Mouse (Mus musculus): ENCODE results near the gene Rasl10b. TPM values are rescaled to one million over a fixed set of nuclear protein-coding genes. Genes with fewer than 3 reads are reported as not detected.

Gene Rasl10b
- total and polyA plus RNA-seq, 2 experiments, result 0.12 to 0.18 TPM

DNA sequence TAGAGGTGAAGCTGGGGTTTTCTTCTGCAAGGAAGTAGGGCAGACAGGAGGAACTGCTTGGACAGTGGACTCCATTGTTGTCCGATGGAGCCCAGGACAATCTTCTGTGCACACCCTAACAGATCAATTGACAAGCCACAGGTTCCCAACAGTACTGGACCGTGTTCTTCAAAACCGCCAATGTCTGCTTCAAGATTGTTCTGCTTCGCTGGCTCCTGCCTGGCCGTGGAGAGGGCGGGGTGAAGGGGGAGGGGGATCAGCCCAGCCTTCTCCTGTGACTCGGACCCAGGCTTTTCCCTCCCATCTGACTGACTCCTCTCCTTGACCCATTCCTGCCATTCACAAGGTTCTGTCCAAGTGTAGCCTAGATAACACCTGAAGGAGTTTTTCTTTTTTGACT, 48.3 kb downstream of the Rasl10b start:
- Histone ChIP-seq H3K27me3 (ENCODE audit: control insufficient read depth, insufficient read depth, low read length) (no peaks in the 10 kb centered on the region), H3K9ac (ENCODE audit: low read depth, low read length) (no peak overlapping the region), H3K4me3 (ENCODE audit: insufficient read depth, low read depth, low read length) (no peak overlapping the region), H3K36me3 (ENCODE audit: control insufficient read depth, insufficient read depth, low read length) (no peaks in the 10 kb centered on the region), H3K27ac (replicated peaks; ENCODE audit: insufficient read depth, low read depth, low read length) (no peak overlapping the region), H3K4me1 (ENCODE audit: control insufficient read depth, insufficient read depth, low read length) (no peaks in the 10 kb centered on the region), H3K79me2 (ENCODE audit: control insufficient read depth, insufficient read depth, low read length) (no peaks in the 10 kb centered on the region)
- TF ChIP-seq POLR2A (IDR thresholded peaks at IDR 0.05; ENCODE audit: extremely low read depth, insufficient read depth, low read length) (no peak), CTCF (IDR thresholded peaks at IDR 0.05; ENCODE audit: low read depth, low read length) (no peak)
- 71% methylated on average over 7 of the region's 7 CpGs for WGBS
- DNase-seq (ENCODE audit: extremely low read depth, low read depth, low spot score), result no peak

DNA sequence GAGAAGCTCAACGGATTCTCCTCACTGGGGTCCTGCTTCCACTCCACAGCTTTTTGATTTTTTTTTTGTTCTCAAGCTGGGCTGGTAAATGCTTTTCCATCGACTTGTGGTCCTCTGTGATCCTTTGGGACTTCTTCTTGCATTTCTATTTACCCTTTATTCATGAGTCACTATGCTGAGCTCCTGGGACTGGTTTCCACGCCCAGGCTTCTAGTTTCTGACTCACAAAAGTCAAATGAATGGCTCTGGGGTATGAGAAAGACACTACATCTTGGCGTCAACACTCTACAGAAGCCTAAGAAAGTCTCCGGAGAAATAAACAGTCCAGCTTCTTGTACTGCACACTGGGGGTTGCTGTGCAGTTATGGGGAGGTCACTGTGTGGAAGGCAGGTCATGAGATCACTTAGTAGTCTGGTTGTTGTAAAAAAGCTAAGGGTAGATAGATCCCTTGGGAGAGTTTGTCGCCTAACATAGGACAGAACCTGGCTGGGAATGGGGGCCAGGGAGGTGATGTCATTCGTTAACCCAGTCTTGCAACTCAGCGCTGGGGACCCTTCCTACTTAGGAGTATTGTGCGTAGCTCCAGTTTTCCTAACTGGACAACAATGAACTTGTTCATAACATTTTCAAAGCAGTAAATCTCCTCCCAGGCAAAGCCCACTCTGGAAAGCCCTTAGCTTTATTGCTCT, 49.1 kb downstream of the Rasl10b start:
- H3K4me1 ChIP-seq (ENCODE audit: control insufficient read depth, insufficient read depth, low read length), result no peaks in the 10 kb centered on the region
- H3K36me3 ChIP-seq (ENCODE audit: control insufficient read depth, insufficient read depth, low read length), result no peaks in the 10 kb centered on the region
- 82% methylated on average over 9 of the region's 9 CpGs for WGBS
- no peak overlapping the region for H3K27ac ChIP-seq (replicated peaks; ENCODE audit: insufficient read depth, low read depth, low read length)
- no peak overlapping the region for H3K4me3 ChIP-seq (ENCODE audit: insufficient read depth, low read depth, low read length)
- H3K79me2 ChIP-seq (ENCODE audit: control insufficient read depth, insufficient read depth, low read length), result no peaks in the 10 kb centered on the region
- H3K27me3 ChIP-seq (ENCODE audit: control insufficient read depth, insufficient read depth, low read length), result no peaks in the 10 kb centered on the region
- no peak overlapping the region for H3K9ac ChIP-seq (ENCODE audit: low read depth, low read length)
- TF ChIP-seq POLR2A (IDR thresholded peaks at IDR 0.05; ENCODE audit: extremely low read depth, insufficient read depth, low read length), result no peak
- TF ChIP-seq CTCF (IDR thresholded peaks at IDR 0.05; ENCODE audit: low read depth, low read length), result no peak
- DNase-seq (ENCODE audit: extremely low read depth, low read depth, low spot score), result no peak

DNA sequence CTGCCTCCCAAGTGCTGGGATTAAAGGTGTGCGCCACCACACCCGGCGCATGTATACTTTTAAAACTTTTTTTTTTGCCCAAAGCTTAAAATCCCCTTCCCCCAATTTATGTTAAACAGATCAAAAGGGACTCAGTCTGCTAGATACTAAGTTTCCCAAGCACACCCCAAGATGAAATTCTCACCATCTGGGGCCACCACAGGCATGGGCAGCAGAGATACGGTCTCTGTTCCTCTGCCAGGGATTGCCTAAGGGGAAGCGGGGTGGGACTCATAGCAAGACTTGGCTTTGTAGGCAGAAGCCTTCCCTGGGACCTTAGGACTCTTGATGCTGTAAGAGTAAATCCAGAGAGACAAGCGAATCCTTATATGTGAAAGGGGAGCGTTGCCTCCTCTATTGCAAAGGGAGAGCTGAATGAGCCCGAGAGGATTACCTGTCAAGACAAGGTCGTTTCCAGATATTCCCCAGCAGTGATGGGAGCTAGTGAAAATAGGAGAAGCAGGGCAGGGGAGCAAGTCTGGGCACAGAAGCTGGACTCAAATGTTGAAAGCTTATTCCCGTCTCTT, 52.6 kb downstream of the Rasl10b start:
- no peak for TF ChIP-seq CTCF (IDR thresholded peaks at IDR 0.05; ENCODE audit: low read depth, low read length)
- Histone ChIP-seq H3K9ac (ENCODE audit: low read depth, low read length) (no peak overlapping the region), H3K79me2 (ENCODE audit: control insufficient read depth, insufficient read depth, low read length) (no peaks in the 10 kb centered on the region), H3K4me3 (ENCODE audit: insufficient read depth, low read depth, low read length) (no peak overlapping the region), H3K36me3 (ENCODE audit: control insufficient read depth, insufficient read depth, low read length) (no peaks in the 10 kb centered on the region), H3K27ac (replicated peaks; ENCODE audit: insufficient read depth, low read depth, low read length) (no peak overlapping the region), H3K27me3 (ENCODE audit: control insufficient read depth, insufficient read depth, low read length) (no peaks in the 10 kb centered on the region), H3K4me1 (ENCODE audit: control insufficient read depth, insufficient read depth, low read length) (no peaks in the 10 kb centered on the region; the same call in 1 of the 2 replicates)
- DNase-seq (ENCODE audit: extremely low read depth, low read depth, low spot score), result no peak
- 89% methylated on average over 10 of the region's 10 CpGs for WGBS

DNA sequence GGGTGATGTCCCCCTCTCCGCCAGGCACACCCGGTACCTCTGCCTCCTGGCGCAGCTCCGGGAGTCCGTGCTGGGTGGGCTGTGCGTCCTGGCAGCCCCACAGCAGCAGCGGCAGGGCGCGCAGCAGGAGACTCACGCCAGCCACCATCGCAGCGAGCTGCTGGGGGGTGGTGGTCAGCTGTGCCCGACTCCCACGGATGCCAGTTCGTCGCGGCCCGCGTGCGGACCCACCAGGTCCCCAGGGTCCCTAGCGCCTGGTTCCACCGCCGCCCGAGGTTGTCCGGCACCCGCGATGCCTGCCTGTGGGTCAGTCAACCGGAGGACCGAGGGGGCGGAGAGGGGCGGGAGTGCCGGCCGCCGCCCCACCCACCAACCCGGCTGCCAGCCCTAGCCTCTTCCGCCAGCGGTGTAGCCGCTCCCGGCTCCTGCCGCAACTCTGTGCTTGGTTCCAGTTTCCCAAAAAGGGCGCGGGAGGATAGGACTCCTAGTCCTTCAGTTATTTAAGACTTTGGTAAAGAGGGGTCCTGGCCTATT, 53.8 kb downstream of the Rasl10b start, which contains the start of gene Mmp28:
Gene Mmp28 (minus strand): TSS at position 361 of the 534 bp plus-strand sequence.
- no peaks in the 10 kb centered on the region for H3K27me3 ChIP-seq (ENCODE audit: control insufficient read depth, insufficient read depth, low read length)
- under 1% methylated on average over 42 of the region's 42 CpGs for WGBS
- H3K27ac ChIP-seq (replicated peaks; ENCODE audit: insufficient read depth, low read depth, low read length), result no peak within 1 kb of the TSS
- TF ChIP-seq POLR2A (IDR thresholded peaks at IDR 0.05; ENCODE audit: extremely low read depth, insufficient read depth, low read length) (no peak), CTCF (IDR thresholded peaks at IDR 0.05; ENCODE audit: low read depth, low read length) (no peak)
- DNase-seq (ENCODE audit: extremely low read depth, low read depth, low spot score), result peak; percentile 24
- no peaks in the 10 kb centered on the region; the same call in 1 of the 2 replicates for H3K4me1 ChIP-seq (ENCODE audit: control insufficient read depth, insufficient read depth, low read length)
- H3K9ac ChIP-seq (ENCODE audit: low read depth, low read length), result peak within 1 kb of the TSS; percentile 68
- peak within 1 kb of the TSS; percentile 70 for H3K4me3 ChIP-seq (ENCODE audit: insufficient read depth, low read depth, low read length)
- H3K79me2 ChIP-seq (ENCODE audit: control insufficient read depth, insufficient read depth, low read length), result no peaks in the 10 kb centered on the region
- no peaks in the 10 kb centered on the region for H3K36me3 ChIP-seq (ENCODE audit: control insufficient read depth, insufficient read depth, low read length)

DNA sequence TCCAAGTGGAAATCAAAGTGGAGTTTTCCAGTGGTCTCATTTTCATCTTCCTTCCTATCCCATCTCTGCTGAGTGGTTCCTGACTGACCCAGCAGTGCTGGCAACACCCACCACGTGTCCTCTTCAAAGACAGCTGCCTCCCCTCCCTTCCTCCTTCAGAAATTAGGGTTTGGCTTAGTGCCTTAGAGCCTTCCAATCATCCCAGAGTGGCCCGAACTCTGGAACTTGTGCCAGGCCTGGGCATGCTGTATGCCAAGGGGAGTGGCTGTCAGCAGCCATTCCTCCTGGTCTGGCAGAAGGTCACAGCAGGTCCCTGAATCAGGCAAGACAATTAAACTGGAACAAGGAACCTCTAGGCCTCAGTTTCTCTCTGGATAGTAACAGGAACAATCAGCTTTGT, 57.0 kb downstream of the Rasl10b start:
- Histone ChIP-seq H3K9ac (ENCODE audit: low read depth, low read length) (no peak overlapping the region), H3K27me3 (ENCODE audit: control insufficient read depth, insufficient read depth, low read length) (no peaks in the 10 kb centered on the region), H3K79me2 (ENCODE audit: control insufficient read depth, insufficient read depth, low read length) (no peaks in the 10 kb centered on the region), H3K27ac (replicated peaks; ENCODE audit: insufficient read depth, low read depth, low read length) (no peak overlapping the region), H3K4me3 (ENCODE audit: insufficient read depth, low read depth, low read length) (no peak overlapping the region), H3K36me3 (ENCODE audit: control insufficient read depth, insufficient read depth, low read length) (no peaks in the 10 kb centered on the region), H3K4me1 (ENCODE audit: control insufficient read depth, insufficient read depth, low read length) (no peaks in the 10 kb centered on the region; the same call in 1 of the 2 replicates)
- 8% methylated on average over 2 of the region's 2 CpGs for WGBS
- TF ChIP-seq POLR2A (IDR thresholded peaks at IDR 0.05; ENCODE audit: extremely low read depth, insufficient read depth, low read length) (no peak), CTCF (IDR thresholded peaks at IDR 0.05; ENCODE audit: low read depth, low read length) (no peak)
- peak; percentile 56 for DNase-seq (ENCODE audit: extremely low read depth, low read depth, low spot score)
